Mouse (Mus musculus) neural tube, embryonic 12.5 days (tissue): ENCODE measurements around the gene Marc2. TPM values are rescaled to one million over a fixed set of nuclear protein-coding genes. Genes with fewer than 3 reads are reported as not detected.

Experiments used
- ATAC-seq: fragments of 200-750 bp; cut with Nextera tagmentation; 2 replicates; pipeline ENCODE4 v1.8.0; 2017; ENCODE audit warnings: low read depth, mild to moderate bottlenecking, moderate TSS enrichment, moderate library complexity; ENCODE audit not compliant: low FRiP score
- H3K27ac ChIP-seq: fragments of 300-500 bp; sonication (generic); 2 replicates; pipeline ENCODE4 v1.5.1; 2016
- H3K27me3 ChIP-seq: fragments of 300-500 bp; sonication (generic); replicated peaks from 2 replicates; pipeline ENCODE4 v1.6.1; 2016; ENCODE audit warnings: mild to moderate bottlenecking
- H3K36me3 ChIP-seq: fragments of 300-500 bp; sonication (generic); 2 replicates; pipeline ENCODE4 v1.6.1; 2016; ENCODE audit warnings: mild to moderate bottlenecking
- H3K4me1 ChIP-seq: fragments of 300-500 bp; sonication (generic); 2 replicates; pipeline ENCODE4 v1.6.1; 2016
- H3K4me2 ChIP-seq: fragments of 300-500 bp; sonication (generic); replicated peaks from 2 replicates; pipeline ENCODE4 v1.6.1; 2016; ENCODE audit warnings: mild to moderate bottlenecking
- H3K4me3 ChIP-seq: fragments of 300-500 bp; sonication (generic); 2 replicates; pipeline ENCODE4 v1.5.1; 2016
- H3K9ac ChIP-seq: fragments of 300-500 bp; sonication (generic); 2 replicates; pipeline ENCODE4 v1.6.1; 2016; ENCODE audit warnings: mild to moderate bottlenecking
- H3K9me3 ChIP-seq: fragments of 300-500 bp; sonication (generic); 2 replicates; pipeline ENCODE4 v1.6.1; 2016; ENCODE audit warnings: mild to moderate bottlenecking
- WGBS: fragments of 180-500 bp; shearing (Covaris S2); methylation state at CpG from one replicate; pipeline ENCODE4 v1.1.7; 2016; 5-methylcytosine and 5-hydroxymethylcytosine counted together
- microRNA counts: library from miRNA; unstranded; fragments of <30 nt; microRNA quantifications from one replicate; lab custom pipeline; 2017
- microRNA-seq: library from miRNA; unstranded; fragments of <30 nt; microRNA quantifications from one replicate; pipeline ENCODE4, GENCODE M21; 2017
- polyA plus RNA-seq: library from polyadenylated mRNA; unstranded; fragments of >200 nt; fragmentation: Nextera tagmentation; extraction: Ambion mirVana; gene quantifications from 2 replicates; pipeline ENCODE4 v1.2.1, GENCODE M21; 2016

The Marc2 gene
- polyA plus RNA-seq, 1 experiment from 2014 or later: 107 TPM

DNA sequence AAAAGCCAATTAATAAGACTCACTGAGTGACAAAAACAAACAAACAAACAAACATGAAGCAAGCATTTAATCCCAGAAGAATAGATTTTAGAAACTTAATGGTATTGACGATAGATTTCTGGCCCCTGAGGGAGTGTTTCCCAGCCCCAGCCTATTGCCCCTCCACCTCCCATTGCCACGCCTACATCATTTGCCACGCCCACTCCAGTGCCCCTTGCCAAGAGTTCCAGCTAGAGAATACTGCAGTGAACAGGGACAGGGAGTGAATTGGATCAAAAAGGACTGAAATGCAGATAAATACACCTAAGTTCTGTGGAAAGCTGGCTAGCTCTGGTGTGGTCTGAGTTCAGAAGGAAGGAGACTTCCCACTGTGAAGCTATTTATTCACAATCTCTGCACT, 82.4 kb downstream of the Marc2 start:
- no peaks in the 10 kb centered on the region for H3K4me1 ChIP-seq
- 41% methylated on average over 3 of the region's 3 CpGs for WGBS

More for the DNA sequence above, 82.4 kb downstream of the Marc2 start:
- H3K36me3 ChIP-seq: no peaks in the 10 kb centered on the region
- no peak overlapping the region for H3K27ac ChIP-seq
- no peak overlapping the region for H3K4me3 ChIP-seq
- no peaks in the 10 kb centered on the region for H3K9me3 ChIP-seq
- no peaks in the 10 kb centered on the region for H3K27me3 ChIP-seq
- no peak overlapping the region for H3K4me2 ChIP-seq
- ATAC-seq: no peak
- no peak overlapping the region for H3K9ac ChIP-seq

MicroRNAs encoded within 50 kb of the gene (microRNA counts, 519-probe panel; counts per million panel counts)
- microRNA mmu-miR-1981 (lab: Ali Mortazavi, UCI): 342 counts per million, percentile 67 among the panel's probes with 10 or more counts

Small RNA genes lying within 50 kb of the gene (microRNA-seq; reads per million reads assigned to microRNA genes)
- 56.6 reads per million, percentile 45 among the genes with 10 or more reads in this experiment for gene Mir1981

Other genes starting within 250 kb of the Marc2 start
- 12.9 and 13.0 TPM in 2 replicates for gene Hlx, start 113.8 kb downstream of the Marc2 start, polyA plus RNA-seq
- 0.25 and 0.32 TPM in 2 replicates for gene Marc1, start 35.1 kb downstream of the Marc2 start, polyA plus RNA-seq
- 1.1 and 1.2 TPM in 2 replicates for gene C130074G19Rik, start 36.8 kb upstream of the Marc2 start, polyA plus RNA-seq
- gene Mark1, start 153.1 kb upstream of the Marc2 start, polyA plus RNA-seq: 11.3 and 13.3 TPM in 2 replicates